Mouse (Mus musculus): ENCODE results near the gene Wnt5b. TPM values are rescaled to one million over a fixed set of nuclear protein-coding genes. Genes with fewer than 3 reads are reported as not detected.

Wnt5b gene
- total RNA-seq, 2 experiments from 2014 or later, result 5.3 to 7.2 TPM

DNA sequence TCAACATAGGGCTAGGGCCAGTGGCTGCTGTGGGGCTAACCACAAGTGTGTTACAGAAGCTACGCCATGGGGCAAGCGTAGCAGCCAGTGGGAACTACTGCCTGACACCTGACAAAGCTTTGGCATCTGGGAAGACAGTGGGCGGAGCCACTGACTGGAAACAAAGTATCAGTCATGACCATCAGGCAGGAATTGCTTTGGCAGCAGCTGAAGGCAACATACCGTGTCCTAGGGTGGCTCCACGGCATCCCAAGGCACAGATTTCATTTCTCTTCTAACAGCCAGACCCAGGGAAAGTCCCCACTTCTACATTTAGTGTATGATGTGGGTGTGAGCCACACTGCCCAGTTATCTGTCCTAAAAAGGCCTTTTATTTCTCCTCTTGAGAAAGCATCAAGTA lies 17.6 kb downstream of the Wnt5b start:
- intact Hi-C loops (cut with DNase I), result no loop called here
- DNase-seq, result peak; percentile 37 to 52

DNA sequence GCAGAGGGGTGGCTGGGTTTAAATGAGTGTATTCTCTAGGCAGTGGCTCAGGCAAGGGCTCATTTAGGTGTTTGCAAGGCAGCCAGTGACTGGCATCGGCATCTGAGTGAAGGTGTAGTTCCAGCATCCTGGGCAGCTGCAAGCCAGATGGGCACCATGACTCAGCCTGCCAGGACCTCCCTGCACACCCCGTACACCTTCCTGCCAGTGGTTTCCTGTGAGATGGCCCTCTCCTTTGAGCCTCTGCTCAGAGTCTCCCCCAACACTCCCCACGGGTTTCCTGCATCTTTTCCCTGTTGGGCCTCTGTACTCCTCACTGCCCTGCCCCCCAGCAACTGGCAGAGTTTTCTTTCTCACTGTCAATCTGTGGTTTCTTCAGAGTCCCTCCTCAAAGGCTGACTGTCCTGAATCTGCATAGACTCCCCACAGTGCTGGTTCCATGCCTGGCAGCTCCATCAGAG lies 22.2 kb downstream of the Wnt5b start:
- intact Hi-C loops (cut with DNase I), result no loop called here
- DNase-seq, result no peak

DNA sequence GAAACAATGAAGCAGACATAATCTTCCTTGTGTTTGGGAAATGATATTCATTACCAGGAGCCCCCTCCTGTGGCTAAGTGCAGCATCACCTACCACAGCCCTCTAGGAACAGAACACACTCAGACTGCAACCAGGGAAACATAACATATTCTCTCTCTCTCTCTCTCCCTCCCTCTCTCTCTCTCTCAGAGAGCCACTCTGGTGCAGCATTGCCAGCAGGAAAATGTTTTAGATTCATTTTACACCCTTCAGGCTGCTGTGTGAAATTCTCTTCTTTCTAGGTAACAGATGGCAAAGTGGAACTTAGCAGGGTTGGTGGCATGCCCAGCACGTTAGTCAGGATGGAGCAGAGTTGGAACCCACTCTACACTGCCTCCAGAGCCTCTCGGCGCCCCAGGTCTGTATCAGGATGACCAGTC lies 22.7 kb downstream of the Wnt5b start:
- intact Hi-C loops (cut with DNase I), result no loop called here
- DNase-seq, result no peak

DNA sequence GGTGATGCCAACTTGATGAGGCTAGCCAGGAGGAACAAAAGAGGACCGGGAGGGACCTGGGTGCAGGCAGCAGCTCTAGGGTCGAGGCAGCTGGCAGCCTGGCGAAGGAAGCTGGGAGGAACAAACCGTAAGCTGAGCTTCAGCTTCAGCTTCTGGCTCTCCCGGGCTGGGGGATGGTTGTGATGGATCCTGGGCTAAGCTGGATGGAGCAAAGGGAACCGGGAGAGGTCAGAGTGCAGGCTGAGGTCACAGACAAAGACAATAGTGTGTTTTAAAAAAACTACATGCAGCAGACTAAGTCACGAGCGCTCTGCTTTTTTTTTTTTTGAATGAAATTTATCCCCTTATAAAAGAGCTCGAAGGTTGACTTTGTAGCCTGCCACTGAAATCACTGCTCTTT lies 23.4 kb downstream of the Wnt5b start:
- DNase-seq, result no peak
- intact Hi-C loops (cut with DNase I), result no loop called here

DNA sequence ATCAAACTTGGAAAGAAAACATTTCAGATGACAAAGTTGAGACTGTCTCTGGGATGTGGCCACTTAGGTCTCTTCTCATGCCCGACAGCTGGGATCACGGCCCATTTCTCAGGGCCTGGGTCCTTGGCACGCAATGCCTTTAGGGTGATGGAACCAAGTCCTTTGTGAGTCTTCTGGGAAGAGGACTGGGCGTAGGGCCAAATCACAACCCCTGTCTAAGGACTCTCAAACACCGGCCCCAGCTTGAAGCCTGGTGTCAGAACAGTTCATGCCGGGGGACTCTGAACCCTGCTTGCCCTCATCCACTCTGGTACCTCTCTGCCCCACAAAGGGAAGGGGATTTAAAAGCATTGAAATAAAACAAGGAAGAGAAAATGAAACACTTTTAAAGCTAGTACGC lies 30.1 kb downstream of the Wnt5b start:
- no peak for DNase-seq
- intact Hi-C loops (cut with DNase I), result no loop called here

DNA sequence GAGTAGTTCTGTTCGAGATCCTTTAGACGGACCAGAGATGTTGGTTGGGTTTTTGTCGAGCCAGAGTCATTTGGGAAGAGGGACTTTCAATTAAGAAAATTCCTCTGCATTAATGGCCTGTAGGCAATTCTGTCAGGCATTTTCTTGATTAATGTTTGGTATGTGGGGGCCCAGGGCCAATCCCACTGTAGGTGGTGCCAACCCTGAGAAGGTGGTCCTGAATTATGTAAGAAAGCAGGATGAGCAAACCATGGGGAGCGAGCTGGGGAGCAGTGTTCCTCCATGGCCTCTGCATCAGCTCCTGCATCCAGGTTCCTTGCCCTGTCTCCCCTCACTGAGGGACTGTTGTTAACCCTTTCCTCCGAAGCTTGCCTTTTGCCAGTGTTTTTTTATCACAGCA lies 30.7 kb downstream of the Wnt5b start:
- intact Hi-C loops (cut with DNase I), result no loop called here

DNA sequence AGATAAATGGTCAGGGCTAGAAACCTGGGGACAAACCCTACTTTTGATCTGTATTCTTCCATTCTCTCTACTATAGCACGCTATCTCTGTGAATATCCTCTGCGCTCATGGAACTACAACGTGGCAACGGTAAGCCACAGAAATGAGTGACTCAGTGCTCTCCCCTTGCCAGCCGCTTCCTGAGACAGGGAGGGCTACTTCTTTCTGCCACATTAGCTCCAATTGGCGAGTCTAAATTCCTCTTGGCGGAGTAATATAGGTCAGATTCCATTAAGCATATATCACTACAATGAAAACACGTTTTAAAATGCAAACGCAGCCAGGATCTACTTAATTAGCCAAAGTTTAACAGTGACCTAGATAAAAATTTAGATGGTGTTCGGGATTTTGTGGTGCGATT lies 31.4 kb downstream of the Wnt5b start:
- intact Hi-C loops (cut with DNase I), result no loop called here
- no peak for DNase-seq

More for the DNA sequence above, 30.7 kb downstream of the Wnt5b start:
- DNase-seq, result no peak

DNA sequence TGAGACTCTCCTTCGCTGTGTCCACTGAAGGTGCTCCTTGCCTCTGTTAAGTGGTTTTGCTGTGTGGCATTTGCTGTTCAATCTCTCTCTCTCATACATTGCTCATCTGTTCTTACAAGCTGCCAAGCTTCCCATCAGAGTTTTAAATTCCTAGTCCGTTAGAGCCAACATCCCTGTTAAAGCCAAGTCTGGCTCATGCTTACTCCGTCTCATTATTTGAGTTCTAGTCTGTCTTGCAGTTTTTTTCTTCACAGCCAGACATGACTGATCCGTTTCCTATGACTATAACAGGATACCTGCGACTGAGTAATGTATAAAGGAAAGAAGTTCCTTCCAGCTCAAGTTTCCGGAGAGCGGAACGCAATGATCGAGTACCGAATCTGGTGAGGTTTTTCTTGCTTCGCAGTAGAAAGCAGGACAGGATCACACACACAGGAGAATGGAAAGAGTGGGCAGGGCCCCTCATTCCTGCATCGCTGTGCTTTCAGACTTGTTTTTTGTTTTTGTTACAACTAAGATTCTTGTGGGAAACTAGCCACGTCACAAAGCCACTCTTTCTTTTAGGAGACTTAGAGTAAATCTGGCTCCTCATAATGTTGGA lies 34.6 kb downstream of the Wnt5b start:
- DNase-seq, result no peak
- intact Hi-C loops (cut with DNase I), result no loop called here

DNA sequence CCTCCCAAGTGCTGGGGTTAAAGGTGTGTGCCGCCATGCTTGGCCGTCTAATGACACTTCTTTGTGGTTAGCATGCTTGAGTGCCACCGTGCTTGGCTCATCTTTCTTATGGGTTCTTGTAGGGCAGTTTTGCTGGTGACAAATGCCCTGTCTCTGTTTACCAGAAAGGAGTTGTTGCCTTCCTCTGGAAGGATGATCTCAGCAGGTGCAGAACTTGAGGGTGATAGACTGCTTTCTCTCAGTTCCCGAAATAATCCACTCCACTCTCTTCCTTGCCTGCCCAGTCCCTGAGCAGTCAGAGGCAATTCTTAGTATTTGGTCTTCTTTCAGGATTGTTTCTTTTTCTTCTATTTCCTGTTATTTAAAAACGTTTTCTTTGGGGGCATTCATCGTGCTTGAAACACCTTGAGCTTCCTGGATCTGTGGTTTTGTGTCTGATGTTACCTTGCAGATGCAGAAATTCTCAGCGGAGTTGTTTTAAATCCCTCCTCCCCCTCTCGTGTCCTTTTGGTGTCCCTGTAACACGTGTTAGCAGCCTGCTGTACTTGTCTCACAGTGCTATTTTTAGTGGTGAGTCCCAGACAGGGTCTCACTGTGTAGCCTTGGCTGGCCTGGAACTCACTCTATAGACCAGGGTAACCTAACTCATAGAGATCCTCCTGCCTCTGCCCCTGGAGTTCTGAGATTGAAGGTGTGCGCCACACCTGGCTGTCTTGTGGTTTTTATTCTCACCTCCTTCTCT lies 35.3 kb downstream of the Wnt5b start:
- intact Hi-C loops (cut with DNase I), result no loop called here
- DNase-seq, result peak; percentile 27 to 52

DNA sequence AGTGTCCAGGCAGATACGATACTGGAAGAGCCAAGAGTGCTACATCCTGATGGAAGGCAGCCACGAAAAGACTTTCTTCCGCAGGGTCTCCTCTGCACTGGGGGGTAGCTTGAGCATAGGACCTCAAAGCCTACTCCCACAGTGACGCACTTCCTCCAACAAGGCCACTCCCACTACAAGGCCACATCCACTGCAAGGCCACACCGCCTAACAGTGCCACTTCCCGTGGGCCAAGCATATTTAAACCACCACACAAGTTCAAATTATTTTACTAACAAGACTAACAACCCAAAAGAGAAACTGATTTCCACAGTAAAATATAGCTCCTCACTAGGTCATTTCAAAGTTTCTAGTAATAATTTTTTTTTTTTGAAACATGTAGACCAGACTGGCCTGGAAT lies 35.9 kb downstream of the Wnt5b start:
- intact Hi-C loops (cut with DNase I), result no loop called here

DNA sequence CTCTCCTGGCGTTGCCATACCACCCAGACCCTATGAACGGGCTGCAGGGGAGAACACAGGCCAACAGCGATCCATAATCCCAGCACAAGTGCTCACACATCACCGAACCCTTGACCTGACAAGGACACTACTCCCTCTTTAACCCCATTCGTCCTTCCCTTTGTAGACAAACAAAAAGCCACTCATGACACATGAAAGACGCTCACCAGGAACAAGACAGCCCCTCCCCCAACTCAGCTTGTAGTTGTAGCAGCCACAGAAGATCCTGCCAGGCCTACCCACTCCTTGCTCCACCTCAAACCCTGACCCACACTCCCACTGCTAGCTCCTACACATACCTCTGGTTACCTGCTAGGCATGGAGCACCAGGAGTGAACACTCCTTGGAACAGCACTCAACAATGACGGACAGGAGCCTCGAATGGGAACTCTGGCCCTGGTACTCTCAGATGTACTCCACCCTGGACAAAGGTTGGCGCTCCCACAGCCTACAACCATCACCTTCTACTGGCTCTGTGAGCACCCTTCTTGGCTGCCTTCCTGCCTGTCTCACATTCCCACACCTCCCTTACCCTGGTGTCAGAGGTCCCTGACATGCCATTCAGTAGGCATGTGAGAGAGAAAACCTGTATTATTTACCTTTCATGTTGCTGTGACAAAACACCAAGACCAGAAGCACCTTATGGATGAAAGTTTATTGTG lies 38.5 kb downstream of the Wnt5b start:
- no peak for DNase-seq
- intact Hi-C loops (cut with DNase I), result no loop called here

More for the DNA sequence above, 35.9 kb downstream of the Wnt5b start:
- DNase-seq, result no peak

DNA sequence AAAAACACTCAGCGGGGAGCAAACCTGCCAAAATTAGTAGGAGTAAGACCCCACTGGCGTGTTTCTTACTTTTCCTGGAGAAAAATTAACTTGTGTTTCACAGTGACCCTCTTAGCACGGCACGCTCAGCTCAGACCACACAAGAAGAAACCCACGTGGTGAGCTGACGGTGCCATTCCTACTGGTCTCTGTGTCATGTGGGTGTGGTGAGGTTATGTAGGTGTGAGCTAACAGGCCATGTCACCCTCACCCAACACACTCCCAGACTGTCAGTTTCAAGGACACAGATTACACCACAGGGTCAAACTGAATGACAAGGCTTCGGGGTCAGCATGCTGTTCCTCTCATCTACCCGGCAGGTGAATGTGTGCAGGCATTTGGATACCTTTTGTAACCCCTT lies 39.4 kb downstream of the Wnt5b start:
- intact Hi-C loops (cut with DNase I), result no loop called here
- no peak for DNase-seq

DNA sequence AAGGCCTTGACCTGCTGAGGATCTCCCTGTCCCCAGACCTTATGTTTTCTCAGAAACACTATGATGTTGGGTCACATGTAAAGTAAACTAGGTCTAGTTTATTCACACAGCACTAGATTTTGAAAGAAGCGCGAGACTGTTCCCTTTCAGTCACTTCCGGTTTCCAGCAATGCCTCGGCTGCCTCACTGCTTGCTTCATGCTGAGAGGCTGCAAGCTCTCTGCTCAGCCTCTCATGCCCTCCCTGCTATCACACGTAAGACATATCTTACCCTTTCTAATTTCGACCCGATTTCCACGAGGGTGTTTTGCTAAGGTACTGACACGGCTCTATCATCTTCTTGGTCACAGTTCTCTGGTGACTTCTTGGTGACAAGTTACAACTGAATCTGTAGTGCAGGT lies 42.1 kb downstream of the Wnt5b start:
- intact Hi-C loops (cut with DNase I), result no loop called here
- no peak for DNase-seq

DNA sequence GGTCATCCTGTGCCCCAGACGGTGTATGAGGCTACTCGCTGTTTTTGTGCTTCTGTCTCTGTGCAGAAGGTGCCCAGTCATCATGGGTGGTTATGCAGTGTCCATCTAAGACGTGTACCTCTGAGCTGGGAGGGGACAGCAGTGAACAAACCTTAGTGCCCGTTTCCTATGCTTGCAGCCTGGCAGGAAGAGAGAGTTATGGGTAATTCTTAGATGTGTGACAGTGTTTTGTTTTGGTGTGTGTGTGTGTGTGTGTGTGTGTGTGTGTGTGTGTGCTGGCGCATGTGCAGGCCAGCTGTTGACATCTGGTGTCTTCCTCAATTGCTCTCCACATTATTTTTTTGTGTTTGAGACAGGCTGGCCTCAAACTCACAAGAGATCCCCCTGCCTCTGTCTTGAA lies 44.1 kb downstream of the Wnt5b start:
- intact Hi-C loops (cut with DNase I), result no loop called here
- no peak for DNase-seq

DNA sequence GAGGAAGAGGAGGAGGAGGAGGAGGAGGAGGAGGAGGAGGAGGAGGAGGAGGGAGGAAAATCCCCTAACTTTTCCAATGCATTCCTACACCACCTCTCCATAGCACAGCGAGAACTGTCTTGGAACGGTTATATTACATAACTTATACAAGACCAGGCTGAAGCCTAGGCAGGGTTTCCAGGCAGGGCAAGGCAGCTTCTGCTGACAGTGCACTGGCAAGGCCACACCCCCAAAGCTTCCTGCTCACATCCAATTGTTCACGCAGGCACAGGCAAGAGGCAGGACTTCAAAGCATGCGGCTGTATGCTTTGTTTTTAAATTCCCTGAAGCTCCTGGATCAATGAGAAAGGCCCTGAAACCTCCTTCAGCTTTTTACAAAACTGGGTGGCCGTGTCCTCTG lies 44.9 kb downstream of the Wnt5b start:
- DNase-seq, result peak; percentile 49 to 51
- intact Hi-C loops (cut with DNase I), result no loop called here

DNA sequence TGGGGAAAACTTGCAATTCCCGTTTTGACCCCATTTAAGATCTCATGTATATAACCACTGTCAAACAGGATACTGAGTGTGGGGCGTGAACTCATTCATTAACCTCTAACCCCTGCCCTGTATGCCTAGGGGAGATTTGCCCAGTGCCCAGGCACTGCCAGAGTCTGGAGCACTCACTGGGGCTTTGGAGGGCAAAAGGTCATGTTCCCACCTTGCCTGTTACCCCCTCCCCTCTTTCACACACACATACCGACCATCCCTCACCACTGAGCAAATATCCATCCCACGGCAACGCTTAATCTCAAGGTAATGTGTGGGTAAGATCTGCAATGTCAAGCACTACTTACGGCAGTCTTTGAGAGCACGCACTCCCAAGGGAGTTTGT lies 51.5 kb downstream of the Wnt5b start:
- no peak for DNase-seq
- intact Hi-C loops (cut with DNase I), result loop anchor here (5.0 kb wide), 3 partner anchors 50 to 700 kb away; partner anchors contain the start of gene Wnt5b

DNA sequence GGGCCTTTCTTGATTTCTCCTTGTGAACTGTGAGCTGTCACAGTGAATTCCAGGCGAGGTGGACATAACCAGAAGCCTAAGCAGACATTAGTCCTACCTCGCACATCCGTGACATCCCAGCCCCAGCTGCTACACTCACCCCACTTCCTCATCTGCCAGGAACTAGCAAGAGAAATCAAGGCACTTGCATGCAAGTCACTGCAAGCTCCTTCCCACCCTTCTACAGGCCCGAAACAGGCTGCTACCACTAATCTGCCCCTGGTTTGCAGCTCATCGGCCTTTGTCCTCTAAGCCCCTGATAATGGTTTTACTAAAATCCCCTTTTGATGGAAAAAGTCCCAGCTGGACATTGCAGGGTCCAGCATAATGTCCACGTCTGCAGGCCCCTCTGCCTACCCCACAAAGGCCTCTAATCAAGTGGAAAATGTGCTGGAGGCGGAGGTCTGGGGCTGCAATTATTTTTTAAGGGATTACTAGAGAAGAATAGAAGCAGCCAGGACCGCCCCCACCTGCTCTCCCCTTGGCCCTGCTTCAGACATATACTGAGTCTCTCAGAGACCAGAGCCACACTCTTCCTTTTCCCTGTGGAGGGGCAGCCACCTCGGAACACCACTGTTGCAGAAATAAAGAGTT lies 52.0 kb downstream of the Wnt5b start:
- no peak for DNase-seq
- intact Hi-C loops (cut with DNase I), result loop anchor here (2.0 to 5.0 kb wide), 4 partner anchors 50 to 700 kb away; partner anchors contain the start of gene Wnt5b

DNA sequence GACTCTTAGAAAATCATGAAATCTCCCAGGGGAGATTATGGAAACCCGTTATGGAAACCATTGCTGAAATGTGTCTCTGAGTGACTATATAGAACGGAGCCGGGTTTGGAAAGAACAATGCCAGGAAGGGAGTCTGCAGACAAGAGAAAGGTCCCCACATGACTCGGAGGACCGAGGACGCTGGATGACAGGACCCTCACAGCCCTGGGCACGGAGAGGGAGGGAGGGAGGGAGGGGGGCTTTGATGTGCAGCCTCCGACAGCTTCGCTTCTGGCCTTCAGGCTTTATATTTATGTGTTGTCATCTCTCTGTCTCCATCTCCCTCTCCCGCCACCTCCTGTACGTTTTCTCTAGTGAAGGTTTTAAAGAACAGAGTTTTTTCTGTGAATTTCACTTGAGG lies 53.1 kb downstream of the Wnt5b start:
- intact Hi-C loops (cut with DNase I), result loop anchor here (2.0 to 5.0 kb wide), 4 partner anchors 51 to 701 kb away; partner anchors contain the start of gene Wnt5b
- no peak for DNase-seq

DNA sequence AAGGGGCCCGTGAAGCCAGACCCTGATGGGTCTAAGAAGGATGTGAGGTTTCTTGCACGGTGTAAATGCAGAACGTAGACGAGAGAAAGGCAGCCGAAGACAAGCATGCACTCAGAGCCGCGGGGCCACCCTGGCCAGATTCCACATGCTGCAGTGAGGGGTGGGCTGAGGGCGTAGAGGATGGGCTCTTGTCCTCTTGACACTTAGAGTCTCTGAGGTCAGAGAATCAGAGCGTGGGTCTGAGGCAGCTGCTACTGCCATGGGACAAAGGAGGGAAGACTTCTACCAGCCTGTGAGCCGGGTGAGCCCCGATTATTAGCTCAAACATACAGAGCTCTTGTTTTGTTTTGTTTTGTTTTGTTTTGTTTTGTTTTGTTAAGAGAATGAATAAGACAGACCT lies 53.6 kb downstream of the Wnt5b start:
- intact Hi-C loops (cut with DNase I), result loop anchor here (2.0 to 5.0 kb wide), 4 partner anchors 52 to 702 kb away; partner anchors contain the start of gene Wnt5b
- DNase-seq, result no peak

DNA sequence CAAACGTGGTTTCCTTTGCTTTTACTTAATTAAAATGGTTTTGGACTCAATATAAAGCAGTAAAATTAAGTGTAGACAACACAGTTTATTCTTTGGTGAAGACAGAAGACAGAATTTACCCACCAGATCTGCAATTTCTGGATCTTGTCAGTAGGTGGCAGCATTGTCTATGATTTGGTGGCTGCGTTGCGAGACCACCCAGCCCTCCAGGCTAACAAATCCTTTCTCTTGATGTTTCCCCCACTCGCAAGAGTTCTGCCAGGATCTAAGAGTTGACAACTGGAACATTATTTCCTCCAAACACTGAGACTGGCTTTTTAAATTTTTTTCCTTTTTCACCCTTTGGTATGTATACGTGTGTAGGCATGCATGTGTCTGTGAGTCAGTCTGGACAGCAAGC lies 54.4 kb downstream of the Wnt5b start:
- peak; percentile 54 to 74 for DNase-seq

DNA sequence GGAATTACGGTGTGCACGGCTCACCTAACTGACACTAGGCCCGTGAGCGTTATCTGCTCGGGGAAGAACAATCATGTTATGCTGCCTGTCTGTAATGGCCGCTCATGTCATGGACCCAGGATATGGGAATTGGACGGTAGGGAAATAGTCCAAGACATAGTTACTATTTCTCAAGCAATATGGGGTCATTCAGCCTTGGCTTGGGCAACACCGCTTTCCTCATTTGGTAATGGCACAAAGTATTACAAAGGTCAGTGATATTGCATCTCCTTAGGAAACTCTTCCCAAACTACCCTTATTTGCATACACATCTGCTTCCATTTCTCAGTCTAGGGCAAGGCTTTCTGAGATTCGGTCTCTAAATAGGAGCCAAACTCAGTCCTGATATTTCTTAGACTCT lies 56.5 kb downstream of the Wnt5b start:
- no peak for DNase-seq

More for the DNA sequence above, 54.4 kb downstream of the Wnt5b start:
- intact Hi-C loops (cut with DNase I), result loop anchor here (2.0 to 10.0 kb wide), 6 partner anchors 53 to 703 kb away; partner anchors contain the start of genes Wnk1 and Wnt5b

More for the DNA sequence above, 56.5 kb downstream of the Wnt5b start:
- intact Hi-C loops (cut with DNase I), result loop anchor here (2.0 to 10.0 kb wide), 2 partner anchors 223 to 547 kb away; partner anchors contain the start of gene Wnk1

Measured in heart, postnatal 10 days (tissue).